Mouse (Mus musculus) embryonic facial prominence, embryonic 13.5 days (tissue): Measurements from ENCODE around the gene Foxn1. TPM values are rescaled to one million over a fixed set of nuclear protein-coding genes. Genes with fewer than 3 reads are reported as not detected.

ENCODE experiments used
- ATAC-seq: fragments of 200-750 bp; cut with Nextera tagmentation; 2 replicates; pipeline ENCODE4 v1.8.0; 2017; ENCODE audit warnings: low read depth; ENCODE audit not compliant: insufficient number of reproducible peaks, insufficient read depth, low FRiP score, low TSS enrichment
- H3K27ac ChIP-seq: fragments of 300-500 bp; sonication (generic); 2 replicates; pipeline ENCODE4 v1.5.1; 2015; ENCODE audit warnings: moderate library complexity, mild to moderate bottlenecking, inconsistent platforms
- H3K27me3 ChIP-seq: fragments of 300-500 bp; sonication (generic); 2 replicates; pipeline ENCODE4 v1.6.1; 2015; ENCODE audit warnings: mild to moderate bottlenecking, inconsistent platforms
- H3K36me3 ChIP-seq: fragments of 300-500 bp; sonication (generic); 2 replicates; pipeline ENCODE4 v1.6.1; 2015; ENCODE audit warnings: mild to moderate bottlenecking, inconsistent platforms
- H3K4me1 ChIP-seq: fragments of 300-500 bp; sonication (generic); 2 replicates; pipeline ENCODE4 v1.6.1; 2015; ENCODE audit warnings: inconsistent platforms
- H3K4me2 ChIP-seq: fragments of 300-500 bp; sonication (generic); 2 replicates; pipeline ENCODE4 v1.6.1; 2015; ENCODE audit warnings: moderate library complexity, mild to moderate bottlenecking, inconsistent platforms
- H3K4me3 ChIP-seq: fragments of 300-500 bp; sonication (generic); 2 replicates; pipeline ENCODE4 v1.5.1; 2015; ENCODE audit warnings: mild to moderate bottlenecking, inconsistent platforms
- H3K9ac ChIP-seq: fragments of 300-500 bp; sonication (generic); 2 replicates; pipeline ENCODE4 v1.6.1; 2015; ENCODE audit warnings: mild to moderate bottlenecking, inconsistent platforms
- H3K9me3 ChIP-seq: fragments of 300-500 bp; sonication (generic); 2 replicates; pipeline ENCODE4 v1.6.1; 2016; ENCODE audit warnings: inconsistent platforms
- WGBS: fragments of 180-500 bp; shearing (Covaris S2); methylation state at CpG from one replicate; pipeline ENCODE4 v1.1.7; 2015; ENCODE audit warnings: mixed read lengths; 5-methylcytosine and 5-hydroxymethylcytosine counted together
- polyA plus RNA-seq: library from polyadenylated mRNA; unstranded; fragments of >200 nt; fragmentation: Nextera tagmentation; extraction: Ambion mirVana; gene quantifications from 2 replicates; pipeline ENCODE4 v1.2.1, GENCODE M21; 2015

Foxn1 gene
- polyA plus RNA-seq, 1 experiment from 2014 or later, result 1.1 TPM

DNA sequence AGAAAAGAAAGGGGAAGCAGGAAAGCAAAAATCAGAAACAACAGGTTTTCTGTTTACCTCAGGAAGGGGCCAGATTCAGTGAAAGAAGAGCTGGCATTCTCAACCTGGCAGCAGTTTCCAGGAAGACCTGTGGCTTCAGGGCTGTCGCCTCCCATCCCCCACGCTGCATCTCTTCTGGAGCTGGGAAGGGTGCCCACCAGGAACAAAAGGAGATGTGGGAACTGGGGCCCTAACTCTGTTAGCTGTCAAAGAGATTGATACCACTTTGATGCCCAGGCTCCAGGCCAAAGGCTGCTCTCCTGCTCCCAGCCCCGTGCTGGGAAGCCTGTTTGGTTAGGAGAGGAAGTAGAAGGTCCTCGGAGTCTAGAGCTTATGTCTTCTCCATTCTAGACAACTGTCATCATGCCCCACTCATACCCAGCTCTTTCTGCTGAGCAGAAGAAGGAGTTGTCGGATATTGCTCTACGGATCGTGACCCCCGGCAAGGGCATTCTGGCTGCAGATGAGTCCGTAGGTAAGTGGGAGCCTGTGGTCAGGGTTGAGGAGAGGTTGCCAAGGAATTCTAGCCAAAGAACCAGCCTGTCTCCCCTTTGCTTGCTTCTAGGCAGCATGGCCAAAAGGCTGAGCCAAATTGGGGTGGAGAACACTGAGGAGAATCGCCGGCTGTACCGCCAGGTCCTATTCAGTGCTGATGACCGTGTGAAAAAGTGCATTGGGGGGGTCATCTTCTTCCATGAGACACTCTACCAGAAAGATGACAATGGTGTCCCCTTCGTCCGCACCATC lies 62.2 kb downstream of the Foxn1 start:
- H3K9me3 ChIP-seq, result no peaks in the 10 kb centered on the region
- H3K27ac ChIP-seq, result no peak overlapping the region
- WGBS, result 86% methylated on average over 15 of the region's 15 CpGs
- H3K4me3 ChIP-seq, result no peak overlapping the region
- H3K36me3 ChIP-seq, result peaks cover 22% of the 10 kb centered on the region
- ATAC-seq, result no peak
- no peak overlapping the region for H3K4me2 ChIP-seq
- H3K9ac ChIP-seq, result no peak overlapping the region
- H3K4me1 ChIP-seq, result peaks cover 23% of the 10 kb centered on the region
- H3K27me3 ChIP-seq, result no peaks in the 10 kb centered on the region

DNA sequence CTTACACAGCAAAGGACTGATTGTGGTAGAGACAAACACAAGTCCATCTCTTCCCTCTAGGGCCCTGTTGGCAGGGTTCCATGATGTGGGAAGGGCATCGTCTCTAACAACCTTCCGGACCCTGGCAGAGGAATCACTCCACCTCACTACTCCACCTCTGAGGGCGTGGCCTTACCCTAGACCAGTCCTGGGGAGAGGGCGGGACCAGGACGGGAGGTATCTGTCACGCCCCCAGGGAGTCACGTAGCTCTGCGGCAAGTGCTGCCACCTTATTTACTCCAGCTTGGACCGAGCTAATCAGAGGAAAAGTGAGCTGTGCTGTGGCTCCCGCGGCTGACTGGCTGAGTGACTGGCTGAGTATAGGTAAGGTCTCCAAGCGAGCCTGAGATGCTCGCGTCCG lies 63.5 kb downstream of the Foxn1 start, which contains the start of gene Aldoc:
TSS of gene Aldoc (plus strand) at position 109 of the 400 bp plus-strand sequence.
- 7% methylated on average over 15 of the region's 15 CpGs for WGBS
- Histone ChIP-seq H3K36me3 (peaks cover 36% of the 10 kb centered on the region), H3K27ac (peak within 1 kb of the TSS; percentile 65), H3K9me3 (no peaks in the 10 kb centered on the region), H3K27me3 (no peaks in the 10 kb centered on the region), H3K4me1 (peaks cover 18% of the 10 kb centered on the region), H3K4me2 (peak within 1 kb of the TSS; percentile 56), H3K4me3 (peak within 1 kb of the TSS; percentile 23), H3K9ac (peak within 1 kb of the TSS; percentile 57; the same call in 1 of the 2 replicates)
- ATAC-seq, result peak; percentile 87

DNA sequence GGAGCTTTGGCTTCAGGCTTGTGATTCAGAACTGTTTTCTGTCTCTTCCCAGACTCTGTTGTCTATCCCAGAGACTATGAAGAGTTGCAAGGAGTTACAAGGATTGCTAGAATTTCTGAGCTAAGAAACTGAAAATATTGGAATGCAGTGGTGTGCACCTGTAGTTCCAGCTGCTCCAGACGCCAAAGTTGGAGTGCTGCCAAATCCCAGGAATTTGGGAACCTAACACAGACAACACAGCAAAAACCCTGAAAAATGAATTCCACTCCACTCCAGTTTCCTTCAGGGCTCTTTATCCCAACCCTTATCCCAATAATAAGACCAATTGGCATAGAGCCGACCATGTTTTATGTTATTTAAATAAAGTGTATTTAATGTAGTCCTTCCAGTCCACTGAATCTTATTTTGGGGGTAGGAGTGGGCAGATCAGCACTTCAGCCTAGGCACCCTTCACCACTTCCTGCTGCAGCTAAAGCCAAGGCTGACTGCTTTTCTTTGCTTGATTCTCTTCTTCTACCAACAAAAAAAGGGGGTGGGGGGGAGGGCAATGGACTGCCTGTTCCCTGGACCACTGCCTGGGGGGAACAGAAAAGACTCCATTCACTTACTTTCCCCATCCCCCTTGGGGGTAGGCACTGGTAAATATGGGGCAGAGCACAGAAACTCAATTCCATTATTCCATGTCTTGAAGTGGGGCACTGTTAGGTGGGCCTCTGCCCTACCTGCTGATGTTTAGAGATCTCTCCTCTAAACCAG lies 64.1 kb downstream of the Foxn1 start:
- peaks cover 18% of the 10 kb centered on the region for H3K4me1 ChIP-seq
- H3K27me3 ChIP-seq, result no peaks in the 10 kb centered on the region
- H3K9me3 ChIP-seq, result no peaks in the 10 kb centered on the region
- WGBS, result 36% methylated on average over 2 of the region's 2 CpGs
- peaks cover 42% of the 10 kb centered on the region for H3K36me3 ChIP-seq
- H3K27ac ChIP-seq, result peak overlapping the region; percentile 65
- H3K9ac ChIP-seq, result no peak overlapping the region
- peak overlapping the region; percentile 56 for H3K4me2 ChIP-seq
- ATAC-seq, result no peak
- H3K4me3 ChIP-seq, result peak overlapping the region; percentile 23

DNA sequence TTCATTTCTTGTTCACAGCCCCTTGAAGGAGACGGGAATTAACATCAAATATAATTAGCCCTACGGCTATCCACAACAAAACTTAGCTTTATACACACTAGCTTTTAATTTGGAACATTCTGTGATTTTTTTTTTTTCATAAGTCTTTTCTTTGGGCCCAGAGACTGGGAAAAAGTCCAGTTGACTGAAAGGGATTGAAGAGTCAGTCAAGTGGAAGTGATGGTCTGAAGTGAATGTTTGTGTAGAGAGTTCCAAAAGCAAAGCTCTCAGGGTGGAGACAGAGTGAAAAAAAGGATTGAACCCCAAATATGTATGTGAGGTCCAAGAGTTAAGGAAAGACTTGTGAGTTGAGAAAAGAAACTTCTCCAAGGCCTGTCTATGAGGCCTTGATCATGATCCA lies 67.9 kb downstream of the Foxn1 start:
- H3K36me3 ChIP-seq, result peaks cover 78% of the 10 kb centered on the region
- WGBS, result 83% methylated on average over 2 of the region's 2 CpGs
- no peak for ATAC-seq

DNA sequence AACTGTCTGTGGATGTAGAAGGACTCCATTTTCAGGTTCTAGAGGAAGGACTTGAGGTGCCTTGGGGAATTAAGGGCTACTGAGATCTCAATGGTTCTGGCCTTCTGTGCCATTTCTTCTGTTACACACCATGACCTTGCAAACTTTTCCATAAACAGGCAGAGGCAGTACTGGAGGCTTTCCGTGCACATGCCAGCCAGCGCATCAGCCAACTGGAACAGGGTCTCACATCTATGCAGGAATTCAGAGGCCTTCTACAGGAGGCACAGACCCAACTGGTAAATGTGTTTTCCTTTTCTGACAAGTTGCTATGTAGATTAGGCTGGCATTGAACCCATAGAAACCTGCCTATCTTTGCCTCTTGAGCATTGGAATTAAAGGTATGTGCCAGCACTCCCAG lies 72.7 kb downstream of the Foxn1 start:
- 96% methylated on average over 2 of the region's 2 CpGs for WGBS
- no peaks in the 10 kb centered on the region for H3K4me1 ChIP-seq

More for the DNA sequence above, 67.9 kb downstream of the Foxn1 start:
- Histone ChIP-seq H3K27me3 (no peaks in the 10 kb centered on the region), H3K27ac (no peak overlapping the region), H3K9me3 (no peaks in the 10 kb centered on the region), H3K4me3 (no peak overlapping the region), H3K9ac (no peak overlapping the region), H3K4me2 (no peak overlapping the region), H3K4me1 (peaks cover 16% of the 10 kb centered on the region)

DNA sequence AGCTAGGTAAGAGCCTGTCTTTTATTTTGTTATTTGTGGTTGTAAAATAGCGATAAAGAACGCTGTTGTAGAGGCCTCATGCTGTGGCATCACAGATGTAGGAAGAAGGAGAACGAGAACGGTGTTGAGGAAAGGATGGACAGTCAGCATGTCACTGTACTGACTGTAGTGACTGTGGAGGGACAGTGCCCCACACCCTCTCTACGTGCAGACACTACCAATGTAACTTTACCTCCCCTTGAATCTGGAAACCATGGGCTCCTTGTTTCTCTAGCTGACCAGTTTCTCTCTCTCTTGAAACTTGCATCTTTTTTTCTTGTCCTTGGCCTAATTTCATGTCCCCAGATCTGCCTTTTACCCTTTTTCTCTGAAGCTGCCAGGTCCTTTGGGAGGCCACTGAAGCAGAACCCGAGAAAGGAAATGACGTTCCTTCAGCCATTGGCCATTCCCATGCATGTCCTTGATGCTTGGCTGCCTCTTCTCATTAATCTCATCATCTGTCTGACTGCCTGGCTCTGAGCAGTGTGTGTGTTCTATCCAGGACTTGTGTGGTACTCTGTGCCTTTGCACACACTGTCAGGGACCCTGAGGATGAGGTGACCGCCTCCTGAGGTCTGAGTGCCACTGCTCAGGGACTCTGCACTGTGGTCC lies 75.4 kb downstream of the Foxn1 start:
- Histone ChIP-seq H3K27me3 (no peaks in the 10 kb centered on the region), H3K4me2 (no peak overlapping the region), H3K9me3 (no peaks in the 10 kb centered on the region), H3K36me3 (peaks cover 76% of the 10 kb centered on the region), H3K4me1 (peaks cover 5% of the 10 kb centered on the region; the same call in 1 of the 2 replicates), H3K4me3 (no peak overlapping the region), H3K27ac (no peak overlapping the region), H3K9ac (no peak overlapping the region)
- WGBS, result 90% methylated on average over 8 of the region's 8 CpGs
- ATAC-seq, result no peak

More for the DNA sequence above, 72.7 kb downstream of the Foxn1 start:
- no peak overlapping the region for H3K9ac ChIP-seq
- no peak overlapping the region for H3K27ac ChIP-seq
- H3K4me2 ChIP-seq, result no peak overlapping the region
- H3K36me3 ChIP-seq, result peaks cover 85% of the 10 kb centered on the region
- no peaks in the 10 kb centered on the region for H3K27me3 ChIP-seq
- ATAC-seq, result no peak
- no peaks in the 10 kb centered on the region for H3K9me3 ChIP-seq
- H3K4me3 ChIP-seq, result no peak overlapping the region

Other genes starting within 250 kb of the Foxn1 start
- gene Traf4, start 221.0 kb downstream of the Foxn1 start, polyA plus RNA-seq, result 91.5 and 103 TPM in 2 replicates
- 17.4 and 18.1 TPM in 2 replicates for gene Nek8, start 209.9 kb downstream of the Foxn1 start, polyA plus RNA-seq
- 15.4 and 17.2 TPM in 2 replicates for gene Tlcd1, start 209.8 kb downstream of the Foxn1 start, polyA plus RNA-seq
- 1,597 and 1,678 TPM in 2 replicates for gene Rpl23a, start 203.0 kb downstream of the Foxn1 start, polyA plus RNA-seq
- 172 and 188 TPM in 2 replicates for gene Rab34, start 198.1 kb downstream of the Foxn1 start, polyA plus RNA-seq
- 3.2 and 4.1 TPM in 2 replicates for gene Proca1, start 193.2 kb downstream of the Foxn1 start, polyA plus RNA-seq
- gene Sdf2, start 140.8 kb downstream of the Foxn1 start, polyA plus RNA-seq, result 81.9 and 90.6 TPM in 2 replicates
- 30.3 and 32.2 TPM in 2 replicates for gene Supt6, start 140.6 kb downstream of the Foxn1 start, polyA plus RNA-seq
- 73.7 and 79.6 TPM in 2 replicates for gene 2610507B11Rik, start 124.8 kb downstream of the Foxn1 start, polyA plus RNA-seq
- gene BC030499, start 95.7 kb downstream of the Foxn1 start, polyA plus RNA-seq, result 0.28 TPM in 1 of 2 replicates, not detected in the other
- 36.4 and 44.3 TPM in 2 replicates for gene Spag5, start 85.0 kb downstream of the Foxn1 start, polyA plus RNA-seq
- gene Aldoc, start 63.6 kb downstream of the Foxn1 start, polyA plus RNA-seq, result 16.6 and 21.1 TPM in 2 replicates
- 75.7 and 79.5 TPM in 2 replicates for gene Pigs, start 58.1 kb downstream of the Foxn1 start, polyA plus RNA-seq
- 66.7 and 71.4 TPM in 2 replicates for gene Unc119, start 43.1 kb downstream of the Foxn1 start, polyA plus RNA-seq
- gene Slc13a2, start 35.7 kb upstream of the Foxn1 start, polyA plus RNA-seq, result 0.62 TPM in 1 of 2 replicates, not detected in the other
- gene Slc46a1, start 79.1 kb upstream of the Foxn1 start, polyA plus RNA-seq, result 13.5 and 16.2 TPM in 2 replicates
- 2.6 and 3.2 TPM in 2 replicates for gene Sarm1, start 111.2 kb upstream of the Foxn1 start, polyA plus RNA-seq
- 2.2 and 8.7 TPM in 2 replicates for gene Vtn, start 112.5 kb upstream of the Foxn1 start, polyA plus RNA-seq
- not detected in 2 replicates for gene Sebox, start 116.9 kb upstream of the Foxn1 start, polyA plus RNA-seq
- 46.6 and 50.9 TPM in 2 replicates for gene Tmem199, start 125.6 kb upstream of the Foxn1 start, polyA plus RNA-seq
- gene Poldip2, start 125.6 kb upstream of the Foxn1 start, polyA plus RNA-seq, result 168 and 182 TPM in 2 replicates
- 73.0 and 78.1 TPM in 2 replicates for gene Tnfaip1, start 149.8 kb upstream of the Foxn1 start, polyA plus RNA-seq
- 176 and 183 TPM in 2 replicates for gene Ift20, start 149.8 kb upstream of the Foxn1 start, polyA plus RNA-seq
- 61.0 and 66.7 TPM in 2 replicates for gene Tmem97, start 164.2 kb upstream of the Foxn1 start, polyA plus RNA-seq